Mouse (Mus musculus) frontal cortex, postnatal 14 days (tissue): ENCODE results near the gene Abcb1b.
"Not testable (repeated sequence)": the region's sequence is repeated elsewhere in the genome, so short reads cannot be mapped to it uniquely, and the experiment has no call there.

Experiments used
- DNase-seq, 2 experiments: peaks; one replicate each; pipeline ENCODE4 v3.0.0; 2022; ENCODE audit warnings: low spot score in 2 of 2

Abcb1b gene

DNA sequence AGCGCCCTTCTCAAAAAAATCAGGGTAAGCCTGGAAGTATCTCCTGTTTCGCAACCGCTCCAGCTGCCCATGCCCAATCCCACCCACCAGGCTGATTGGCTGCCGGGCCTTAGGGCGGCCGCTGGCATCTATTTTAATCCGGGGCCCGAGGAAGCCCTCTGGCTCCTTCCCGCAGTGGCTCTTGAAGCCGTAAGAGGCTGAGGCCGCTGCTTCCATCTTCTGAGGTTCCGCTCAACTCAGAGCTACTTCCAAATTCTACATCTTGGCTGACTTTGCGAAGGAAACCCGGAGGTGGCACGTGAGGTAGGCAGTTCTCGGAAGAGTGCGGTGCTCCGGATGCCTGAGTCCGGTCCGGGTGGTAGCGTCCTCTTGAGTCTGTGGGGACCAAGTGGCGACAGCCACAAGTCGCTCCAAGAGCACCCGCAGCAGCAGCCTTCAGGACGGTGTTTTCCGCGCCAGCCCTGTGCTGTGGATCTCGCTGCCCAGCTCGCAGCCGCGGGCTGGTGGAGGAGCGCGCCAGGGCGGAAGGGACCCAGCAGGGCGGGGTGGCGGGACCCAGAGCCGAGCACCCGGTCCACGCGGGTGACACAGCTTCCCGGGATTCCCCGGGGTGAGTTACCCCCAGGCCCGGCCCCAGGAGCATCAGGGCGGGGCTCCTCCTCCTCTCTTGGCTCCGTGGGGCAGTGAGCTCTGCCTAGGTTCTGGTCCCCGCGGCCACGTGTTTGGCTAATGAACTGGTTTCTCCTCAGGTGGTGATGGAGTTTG, at the start of gene Abcb1b:
Gene Abcb1b, plus strand, starts transcription at position 161 of the 765 bp plus-strand sequence.
- peak; percentile 16 to 36 for DNase-seq

- no peak for DNase-seq
Observed at GRCm38 (mm10) chr5:8772866-8773265, 25.1 kb upstream of the Abcb1b start.

DNA sequence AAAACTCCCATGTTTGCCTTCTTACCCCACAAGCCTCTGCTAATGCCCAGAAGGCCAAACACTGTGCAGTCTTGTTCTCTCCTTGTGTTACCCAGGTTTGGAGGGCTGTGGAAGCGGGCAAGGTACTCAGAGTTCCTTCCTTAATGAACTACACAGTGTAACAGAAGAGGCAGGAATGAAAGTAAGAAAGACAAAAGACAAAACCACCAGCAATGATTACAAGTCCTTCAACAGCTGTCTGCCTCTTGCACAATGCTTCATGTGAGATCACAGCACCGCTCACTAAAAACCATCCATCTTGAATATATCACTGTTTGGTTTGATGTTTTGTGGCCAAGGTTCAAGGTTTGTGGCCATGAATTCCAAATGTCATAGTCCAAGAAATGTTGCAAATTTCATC, 19.6 kb upstream of the Abcb1b start:
- DNase-seq = no peak

GRCm38 (mm10) chr5:8778751-8779150, 19.2 kb upstream of the Abcb1b start:
- no peak for DNase-seq

DNA sequence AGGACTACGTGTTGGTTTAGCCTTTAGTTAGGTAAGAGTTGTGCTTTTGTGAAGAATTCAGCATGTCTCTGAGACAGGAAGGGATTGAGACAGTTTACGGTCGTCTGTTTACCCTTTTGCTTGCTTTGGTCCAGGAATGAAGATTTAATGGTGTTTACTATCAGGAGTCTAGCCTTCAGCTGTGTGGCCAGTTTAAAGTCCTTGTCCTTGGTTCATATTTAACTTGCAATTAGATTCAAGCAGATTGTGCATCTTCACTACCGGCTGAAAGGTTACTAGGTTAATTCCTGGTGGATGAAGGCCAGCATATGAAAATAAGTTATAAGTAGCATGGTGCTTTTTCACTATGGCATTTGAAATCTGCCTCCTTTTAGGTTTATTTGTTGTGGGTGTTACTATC, 5.7 kb upstream of the Abcb1b start:
- DNase-seq = no peak

- no peak for DNase-seq
Observed at GRCm38 (mm10) chr5:8798752-8799115, 787 bp downstream of the Abcb1b start.

- no peak for DNase-seq
Observed at GRCm38 (mm10) chr5:8805742-8806141, 7.8 kb downstream of the Abcb1b start.

- no peak for DNase-seq
Observed at GRCm38 (mm10) chr5:8807137-8808004, 9.4 kb downstream of the Abcb1b start.

- DNase-seq = no peak
Observed at GRCm38 (mm10) chr5:8813872-8814271, 15.9 kb downstream of the Abcb1b start.

- no peak for DNase-seq
Observed at GRCm38 (mm10) chr5:8819635-8820591, 22.0 kb downstream of the Abcb1b start.

DNA sequence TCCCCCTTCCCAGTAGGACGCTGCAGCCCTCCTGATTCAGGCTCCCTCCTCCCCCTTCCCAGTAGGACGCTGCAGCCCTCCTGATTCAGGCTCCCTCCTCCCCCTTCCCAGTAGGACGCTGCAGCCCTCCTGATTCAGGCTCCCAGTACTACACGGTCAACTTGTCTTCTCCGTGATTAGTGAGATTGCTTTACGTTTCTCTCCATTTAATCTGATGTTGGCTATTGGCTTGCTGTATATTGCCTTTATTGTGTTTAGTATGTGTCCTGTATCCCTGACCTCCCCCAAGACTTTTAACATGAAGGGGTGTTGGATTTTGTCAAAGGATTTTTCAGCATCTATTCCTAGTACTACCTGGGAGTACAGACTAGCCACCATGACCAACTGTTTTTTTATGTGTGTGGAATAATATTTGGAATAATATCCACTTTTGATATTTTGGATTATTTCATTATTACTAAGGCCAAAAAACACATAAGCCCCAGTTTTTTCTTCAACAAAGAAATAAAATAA, 22.7 kb downstream of the Abcb1b start:
- DNase-seq = not testable (repeated sequence)

DNA sequence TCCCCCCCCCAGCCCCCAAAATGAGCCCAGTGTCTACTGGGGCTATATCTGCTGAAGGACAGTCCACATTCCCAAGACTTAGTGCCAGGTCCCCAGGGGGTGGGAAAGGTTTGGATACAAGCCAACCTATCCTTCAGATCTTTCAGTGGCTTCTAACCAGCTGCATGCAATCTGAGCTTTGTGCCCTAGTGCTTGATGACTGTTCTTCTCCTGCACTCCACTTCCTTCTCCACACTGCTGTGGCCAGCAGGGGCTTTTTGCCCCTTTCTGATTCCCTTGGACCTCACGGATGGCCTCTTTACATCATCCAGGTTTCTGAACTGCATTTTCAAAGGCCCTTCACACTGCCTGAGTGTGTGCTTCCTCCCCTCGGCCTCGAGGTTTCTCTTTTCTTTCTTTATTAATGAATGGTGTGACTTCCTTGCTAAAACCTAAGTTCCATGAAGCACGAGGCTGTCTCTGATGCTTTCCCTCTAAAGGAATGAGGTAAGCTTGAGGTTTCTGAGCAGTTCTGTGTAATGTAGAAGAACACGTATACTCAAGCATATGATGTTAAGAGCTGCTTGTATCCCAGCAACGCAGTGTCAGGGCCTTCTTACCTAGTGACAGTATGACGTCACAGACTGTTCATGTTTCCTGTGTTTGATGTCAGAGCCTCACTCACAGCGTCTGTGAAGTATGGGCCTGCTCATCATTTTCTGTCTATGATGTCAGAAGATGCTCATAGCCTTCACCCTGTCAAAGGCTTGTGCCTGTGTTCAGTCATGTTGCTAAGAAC, 40.9 kb downstream of the Abcb1b start:
- no peak for DNase-seq

GRCm38 (mm10) chr5:8839651-8840050, 41.7 kb downstream of the Abcb1b start:
- DNase-seq = no peak

DNA sequence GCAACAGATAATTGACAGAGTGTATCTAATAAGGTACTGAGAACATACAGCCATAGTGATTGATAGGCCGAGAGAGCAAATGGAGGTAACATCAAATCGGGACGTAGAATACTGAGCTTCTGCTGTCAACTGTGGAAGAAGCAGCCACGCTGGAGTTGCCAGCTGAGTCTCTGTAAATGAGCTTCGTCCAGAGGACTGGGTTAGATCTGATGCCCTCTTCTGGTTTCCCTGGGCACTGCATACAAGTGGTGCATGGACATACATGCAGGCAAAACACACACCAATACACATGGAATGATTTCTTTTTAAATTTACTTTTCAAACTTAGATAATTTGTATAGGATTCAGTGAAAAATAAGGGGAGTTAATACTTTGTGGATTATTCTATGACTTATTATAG, 42.9 kb downstream of the Abcb1b start:
- peak; percentile 12 to 37 for DNase-seq

DNA sequence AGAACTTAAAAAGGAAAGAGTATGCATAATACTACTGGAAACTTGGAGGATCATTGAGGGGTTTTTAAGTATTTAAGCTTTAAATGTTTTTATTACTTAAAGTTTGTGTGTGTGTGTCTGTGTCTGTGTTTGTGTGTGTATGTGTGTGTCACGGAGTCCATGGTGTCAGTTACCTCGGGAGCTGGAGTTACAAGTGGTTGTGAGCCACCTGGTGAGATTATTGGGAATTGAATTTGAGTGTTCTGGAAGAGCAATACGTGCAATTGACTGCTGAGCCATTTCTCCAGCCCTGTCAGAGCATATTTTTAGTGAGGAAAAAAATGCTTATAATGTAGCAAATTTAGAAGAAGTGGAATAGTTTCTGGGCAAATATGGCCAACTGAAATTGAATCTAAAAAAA, 44.9 kb downstream of the Abcb1b start:
- no peak for DNase-seq

DNA sequence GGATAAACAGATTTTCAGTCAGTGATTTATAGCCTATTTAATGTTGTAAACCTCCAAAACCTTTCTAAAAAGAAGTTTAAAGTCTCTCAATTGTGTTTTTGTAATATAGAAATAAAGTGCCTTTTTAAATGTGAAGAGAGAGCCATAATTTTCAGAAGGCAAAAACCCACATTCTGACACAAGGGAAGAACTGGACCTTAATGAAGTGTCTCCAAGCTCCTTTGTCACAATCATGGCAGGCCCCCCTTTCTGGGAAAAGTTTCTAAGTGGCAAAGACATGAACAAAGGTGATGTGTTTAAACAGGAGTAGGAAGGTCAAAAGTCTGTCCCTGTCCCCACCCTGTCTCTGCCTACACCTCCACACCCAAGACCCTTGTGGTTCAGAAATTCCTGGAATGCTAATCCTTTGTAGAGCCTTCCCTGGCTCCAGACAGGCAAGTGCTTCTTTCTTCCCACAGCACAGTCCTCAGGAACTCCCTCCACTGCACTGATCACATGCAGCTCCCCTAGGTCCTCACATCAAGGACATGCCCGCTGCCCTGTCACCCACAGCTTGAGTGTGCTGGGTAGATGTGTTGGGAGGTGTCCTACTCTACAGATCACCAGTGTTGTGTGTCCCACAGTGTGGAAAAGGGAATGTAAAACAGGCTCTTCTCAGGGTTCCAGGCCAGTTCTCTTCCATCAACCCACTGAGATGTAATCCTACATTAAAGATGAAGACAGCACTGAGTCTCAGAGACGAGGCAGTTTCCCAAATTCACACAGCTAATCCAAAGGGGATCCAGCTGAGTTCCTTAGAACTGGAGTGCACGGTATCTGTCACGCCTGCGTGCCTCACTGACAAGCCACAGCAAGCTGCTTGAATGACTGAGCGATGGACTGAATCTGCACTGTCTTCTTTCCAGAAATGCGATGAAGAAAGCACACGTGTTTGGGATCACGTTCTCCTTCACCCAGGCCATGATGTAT, 50.9 kb downstream of the Abcb1b start:
- not testable (repeated sequence) for DNase-seq

DNA sequence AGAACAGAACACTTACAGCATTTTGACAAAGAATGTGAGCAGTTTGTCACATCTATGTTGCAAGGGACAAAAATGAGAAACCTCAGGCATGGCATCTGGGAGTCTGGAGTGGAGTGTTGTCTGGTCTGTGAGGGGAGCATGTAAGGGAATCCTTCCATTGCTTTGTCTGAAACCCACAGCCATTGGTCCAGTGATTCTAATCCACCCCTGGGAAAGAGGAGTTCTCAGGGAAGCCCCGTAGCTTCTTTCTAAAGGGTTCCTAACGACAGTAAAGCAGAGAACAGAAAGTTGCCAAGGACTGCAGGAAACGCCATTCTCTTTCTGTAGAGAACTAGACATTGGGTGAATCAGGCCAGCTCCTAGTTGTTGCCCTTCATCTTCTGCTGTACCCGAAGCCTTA, 52.9 kb downstream of the Abcb1b start:
- no peak for DNase-seq

DNA sequence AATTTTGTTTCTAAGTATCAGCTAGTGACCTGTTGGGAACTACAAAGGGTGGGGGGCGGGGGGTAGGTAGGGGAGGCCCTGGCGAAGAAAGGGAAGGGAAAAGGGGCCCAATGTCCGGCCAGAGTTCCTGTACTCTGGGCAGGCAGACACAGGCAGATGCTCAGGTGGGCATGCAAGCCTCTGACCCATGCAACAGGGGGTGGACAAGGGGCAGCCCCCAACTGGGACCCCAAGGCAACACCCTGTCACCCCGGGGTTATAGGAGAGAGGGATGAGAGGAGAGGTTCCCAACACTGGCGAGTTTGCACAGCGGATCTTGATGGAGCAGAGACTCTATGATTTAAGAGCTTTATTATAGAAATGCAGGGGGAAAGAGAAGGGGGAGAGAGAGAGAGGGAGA, 59.3 kb downstream of the Abcb1b start:
- no peak for DNase-seq

- no peak for DNase-seq
Observed at GRCm38 (mm10) chr5:8861811-8862210, 63.9 kb downstream of the Abcb1b start.
